Mouse (Mus musculus) adrenal gland, postnatal 25 days (tissue): Measurements from ENCODE around the gene Zbtb42. TPM values are rescaled to one million over a fixed set of nuclear protein-coding genes. Genes with fewer than 3 reads are reported as not detected.

Experiments used
- DNase-seq: peaks from one replicate; pipeline ENCODE4 v3.0.0; 2021; ENCODE audit warnings: mixed read lengths
- microRNA-seq, 2 experiments: library from miRNA; unstranded; fragments of <30 nt; microRNA quantifications; one replicate each; pipeline ENCODE4 v1.2.0; 2021
- total RNA-seq: library from RNA; stranded (reverse); gene quantifications from 2 replicates; pipeline ENCODE4 v1.2.3, GENCODE M21; 2021

Gene Zbtb42
- total RNA-seq, 1 experiment from 2014 or later = 12.8 TPM

GRCm38 (mm10) chr12:112730808-112731207 lies 52.2 kb downstream of the Zbtb42 start:
- DNase-seq = no peak

Small RNAs within 50 kb of the gene (microRNA-seq; reads per million reads assigned to microRNA genes)
- 0.36 to 1.4 reads per million in 2 experiments for gene Mir6939

Other genes starting within 250 kb of the Zbtb42 start
- 15.9 and 19.5 TPM in 2 replicates for gene A530016L24Rik, start 189.4 kb upstream of the Zbtb42 start, total RNA-seq
- 5.8 and 5.9 TPM in 2 replicates for gene Tmem179, start 162.1 kb upstream of the Zbtb42 start, total RNA-seq
- 32.6 and 34.1 TPM in 2 replicates for gene Inf2, start 90.0 kb upstream of the Zbtb42 start, total RNA-seq
- gene Adssl1, start 58.8 kb upstream of the Zbtb42 start, total RNA-seq = 17.8 and 21.0 TPM in 2 replicates
- 34.8 and 46.0 TPM in 2 replicates for gene Siva1, start 34.1 kb upstream of the Zbtb42 start, total RNA-seq
- 395 and 413 TPM in 2 replicates for gene Akt1, start 3.9 kb upstream of the Zbtb42 start, total RNA-seq
- 42.4 and 58.1 TPM in 2 replicates for gene Cep170b, start 41.6 kb downstream of the Zbtb42 start, total RNA-seq
- gene Pld4, start 81.8 kb downstream of the Zbtb42 start, total RNA-seq = 6.4 and 6.8 TPM in 2 replicates
- gene Ahnak2, start 123.8 kb downstream of the Zbtb42 start, total RNA-seq = 5.1 and 5.7 TPM in 2 replicates
- gene Clba1, start 130.1 kb downstream of the Zbtb42 start, total RNA-seq = 7.7 and 10.0 TPM in 2 replicates
- 15.5 and 15.9 TPM in 2 replicates for gene Cdca4, start 150.6 kb downstream of the Zbtb42 start, total RNA-seq
- gene Gpr132, start 189.4 kb downstream of the Zbtb42 start, total RNA-seq = 0.12 TPM in 1 of 2 replicates, not detected in the other